Mouse (Mus musculus): ENCODE data around the gene Ppm1h. TPM values are rescaled to one million over a fixed set of nuclear protein-coding genes. Genes with fewer than 3 reads are reported as not detected.
"Not testable (repeated sequence)": the region's sequence is repeated elsewhere in the genome, so short reads cannot be mapped to it uniquely, and the experiment has no call there.

Ppm1h gene
- total and polyA plus RNA-seq, 3 experiments, result 6.9 to 14.9 TPM; not detected in 1

DNA sequence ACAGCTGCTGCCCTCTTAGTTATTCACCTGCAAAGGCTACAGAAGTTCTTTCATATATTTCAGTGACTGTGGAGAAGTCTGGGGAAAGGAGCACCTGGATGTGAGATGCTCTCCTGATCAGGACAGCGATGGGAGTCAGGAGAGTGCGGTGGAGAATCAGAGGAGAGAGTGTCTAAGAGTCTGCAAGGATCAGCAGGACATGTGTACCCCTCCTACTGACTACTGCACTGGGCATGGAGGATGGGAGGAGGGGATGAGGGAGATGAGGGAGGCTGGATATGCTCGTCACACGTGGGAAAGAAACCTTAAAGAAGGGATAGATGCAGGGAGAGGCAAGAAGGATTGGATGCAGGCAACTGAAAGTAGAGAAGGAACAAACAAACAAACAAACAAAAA lies 285.7 kb downstream of the Ppm1h start:
- Histone ChIP-seq H3K27ac (ENCODE audit: control insufficient read depth, low read depth, low read length) (no peak overlapping the region), H3K36me3 (ENCODE audit: control insufficient read depth in 1 of 2, insufficient read depth in 2 of 2, low read length in 2 of 2) (no peaks in the 10 kb centered on the region), H3K9me3 (replicated peaks; ENCODE audit: insufficient read depth, low read length) (no peaks in the 10 kb centered on the region), H3K79me2 (ENCODE audit: control insufficient read depth, insufficient read depth, low read length, poor library complexity) (no peaks in the 10 kb centered on the region), H3K4me3 (ENCODE audit: control insufficient read depth in 1 of 2, insufficient read depth in 1 of 2, low read depth in 2 of 2, low read length in 2 of 2) (no peak overlapping the region), H3K27me3 (ENCODE audit: control insufficient read depth in 1 of 2, insufficient read depth in 2 of 2, low read length in 2 of 2) (no peaks in the 10 kb centered on the region), H3K9ac (ENCODE audit: control insufficient read depth, low read depth, low read length, poor library complexity, severe bottlenecking) (no peak overlapping the region), H3K4me1 (ENCODE audit: control insufficient read depth in 1 of 2, insufficient read depth in 2 of 2, low read length in 2 of 2) (no peaks in the 10 kb centered on the region)
- DNase-seq (ENCODE audit: low read depth, low spot score), result no peak
- TF ChIP-seq BHLHE40 (IDR thresholded peaks at IDR 0.05; ENCODE audit: borderline replicate concordance, low read depth, low read length) (no peak), CTCF (IDR thresholded peaks at IDR 0.05 in 2 of 3, conservative IDR thresholded peaks at IDR 0.05 in 1 of 3; ENCODE audit: control insufficient read depth in 1 of 3, insufficient read depth in 1 of 3, low read depth in 2 of 3, low read length in 3 of 3, poor library complexity in 1 of 3, severe bottlenecking in 1 of 3) (no peak), MYB (IDR thresholded peaks at IDR 0.05; ENCODE audit: low read depth, low read length) (no peak), MYC (IDR thresholded peaks at IDR 0.05; ENCODE audit: low read depth, low read length) (no peak), ELF1 (IDR thresholded peaks at IDR 0.05; ENCODE audit: low read depth, low read length) (no peak), ZMIZ1 (IDR thresholded peaks at IDR 0.05; ENCODE audit: low read depth, low read length) (no peak), JUND (IDR thresholded peaks at IDR 0.05; ENCODE audit: low read depth, low read length) (no peak), EP300 (IDR thresholded peaks at IDR 0.05; ENCODE audit: low read depth in 1 of 2, low read length in 2 of 2) (no peak), ZKSCAN1 (IDR thresholded peaks at IDR 0.05; ENCODE audit: low read depth, low read length) (no peak), NRF1 (IDR thresholded peaks at IDR 0.05; ENCODE audit: insufficient read depth, low read depth, low read length, poor library complexity, severe bottlenecking) (no peak), SMC3 (IDR thresholded peaks at IDR 0.05; ENCODE audit: low read depth, low read length) (no peak), SIN3A (IDR thresholded peaks at IDR 0.05; ENCODE audit: low read length) (no peak), USF2 (IDR thresholded peaks at IDR 0.05; ENCODE audit: borderline replicate concordance in 1 of 2, insufficient read depth in 1 of 2, low read depth in 1 of 2, low read length in 2 of 2) (no peak), POLR2AphosphoS2 (IDR thresholded peaks at IDR 0.05; ENCODE audit: low read length) (no peak), MEF2A (IDR thresholded peaks at IDR 0.05; ENCODE audit: extremely low read depth, insufficient replicate concordance, low read depth, low read length, poor library complexity, severe bottlenecking) (no peak), MXI1 (IDR thresholded peaks at IDR 0.05; ENCODE audit: low read depth, low read length) (no peak), GABPA (IDR thresholded peaks at IDR 0.05; ENCODE audit: low read depth, low read length) (no peak), HCFC1 (IDR thresholded peaks at IDR 0.05; ENCODE audit: low read depth, low read length) (no peak), TAL1 (IDR thresholded peaks at IDR 0.05; ENCODE audit: low read length) (no peak), KAT2A (conservative IDR thresholded peaks at IDR 0.05; ENCODE audit: low read depth, low read length) (no peak)

GRCm38 (mm10) chr10:122965650-122966049 lies 287.1 kb downstream of the Ppm1h start:
- H3K27ac ChIP-seq (ENCODE audit: control insufficient read depth, low read depth, low read length); H3K27me3 ChIP-seq (ENCODE audit: control insufficient read depth in 1 of 2, insufficient read depth in 2 of 2, low read length in 2 of 2); H3K79me2 ChIP-seq (ENCODE audit: control insufficient read depth, insufficient read depth, low read length, poor library complexity); H3K9ac ChIP-seq (ENCODE audit: control insufficient read depth, low read depth, low read length, poor library complexity, severe bottlenecking); H3K9me3 ChIP-seq (replicated peaks; ENCODE audit: insufficient read depth, low read length); DNase-seq (ENCODE audit: low read depth, low spot score); H3K4me1 ChIP-seq (ENCODE audit: control insufficient read depth in 1 of 2, insufficient read depth in 2 of 2, low read length in 2 of 2); H3K4me3 ChIP-seq (ENCODE audit: control insufficient read depth in 1 of 2, insufficient read depth in 1 of 2, low read depth in 2 of 2, low read length in 2 of 2); H3K36me3 ChIP-seq (ENCODE audit: control insufficient read depth in 1 of 2, insufficient read depth in 2 of 2, low read length in 2 of 2): not testable (repeated sequence)
